Mouse (Mus musculus) layer of hippocampus, adult 11-12 months (tissue): Measurements from ENCODE around the gene Flrt1.
A peak's percentile ranks its signal among the peaks of the same experiment; 100 is the strongest.

ENCODE experiments used
- DNase-seq: peaks from one replicate; pipeline ENCODE4 v3.0.0; 2022; ENCODE audit warnings: low spot score

Flrt1 gene

DNA sequence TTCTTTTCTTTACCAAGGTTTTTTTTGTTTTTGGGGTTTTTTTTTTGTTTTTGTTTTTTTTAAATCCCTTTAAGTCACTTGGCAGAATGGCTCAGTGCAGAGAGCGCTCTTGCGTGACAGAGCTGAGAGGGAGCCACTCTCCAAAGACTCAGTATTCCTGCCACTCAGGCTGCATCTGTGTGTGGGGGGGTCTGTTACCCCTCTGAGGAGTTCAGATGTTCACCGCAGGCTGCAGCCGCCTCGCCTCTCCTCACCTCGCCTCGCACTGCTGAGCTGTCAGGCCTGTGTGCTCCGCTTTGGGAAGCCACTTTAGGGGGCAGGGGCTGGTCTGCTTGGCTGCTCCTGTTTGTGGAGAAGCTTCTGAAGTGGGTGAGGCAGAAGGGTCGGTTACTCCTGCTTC is at the start of gene Flrt1:
TSS of gene Flrt1 (minus strand) at position 186 of the 400 bp plus-strand sequence.
- DNase-seq = no peak

DNA sequence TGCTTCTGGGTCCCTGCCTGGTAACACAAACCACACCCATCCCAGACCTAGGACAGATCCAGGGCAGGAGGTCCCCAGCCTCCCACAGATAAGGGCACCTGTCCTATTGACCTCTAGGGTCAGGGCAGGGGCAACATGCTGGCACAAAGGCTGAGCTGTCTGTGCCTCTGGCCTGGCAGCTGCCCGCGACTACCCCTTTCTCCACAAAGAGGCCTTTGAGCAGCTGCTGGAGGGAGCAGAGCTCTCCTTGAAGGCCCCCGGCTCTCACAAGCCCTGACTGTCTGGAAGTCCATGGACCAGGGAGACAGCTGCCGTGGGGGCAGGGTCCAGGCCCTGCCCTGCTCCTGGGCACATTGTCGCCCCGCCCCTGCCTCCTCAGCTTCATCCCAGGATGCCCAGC is 49.7 kb upstream of the Flrt1 start:
- DNase-seq = peak; percentile 71

DNA sequence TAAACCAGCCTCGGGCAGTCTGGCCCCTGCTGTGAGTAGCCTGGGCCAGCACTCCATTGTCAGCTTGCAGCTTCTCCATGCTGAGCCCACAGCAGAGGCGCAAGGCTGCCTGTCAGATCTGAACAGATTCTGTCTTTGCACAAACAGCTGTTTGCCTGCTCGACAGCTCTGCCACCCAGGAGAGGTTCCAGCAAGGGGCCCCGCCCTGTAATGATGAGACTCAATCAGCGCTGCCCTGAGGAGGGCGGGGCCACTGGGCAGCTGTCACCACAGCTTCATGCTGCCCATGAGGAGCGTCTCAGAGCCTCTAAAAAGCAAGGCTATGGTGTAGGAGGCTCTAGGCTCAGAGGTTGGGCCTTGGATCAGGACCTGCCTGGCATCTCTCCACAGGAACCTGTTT is 47.7 kb upstream of the Flrt1 start:
- peak; percentile 66 for DNase-seq

DNA sequence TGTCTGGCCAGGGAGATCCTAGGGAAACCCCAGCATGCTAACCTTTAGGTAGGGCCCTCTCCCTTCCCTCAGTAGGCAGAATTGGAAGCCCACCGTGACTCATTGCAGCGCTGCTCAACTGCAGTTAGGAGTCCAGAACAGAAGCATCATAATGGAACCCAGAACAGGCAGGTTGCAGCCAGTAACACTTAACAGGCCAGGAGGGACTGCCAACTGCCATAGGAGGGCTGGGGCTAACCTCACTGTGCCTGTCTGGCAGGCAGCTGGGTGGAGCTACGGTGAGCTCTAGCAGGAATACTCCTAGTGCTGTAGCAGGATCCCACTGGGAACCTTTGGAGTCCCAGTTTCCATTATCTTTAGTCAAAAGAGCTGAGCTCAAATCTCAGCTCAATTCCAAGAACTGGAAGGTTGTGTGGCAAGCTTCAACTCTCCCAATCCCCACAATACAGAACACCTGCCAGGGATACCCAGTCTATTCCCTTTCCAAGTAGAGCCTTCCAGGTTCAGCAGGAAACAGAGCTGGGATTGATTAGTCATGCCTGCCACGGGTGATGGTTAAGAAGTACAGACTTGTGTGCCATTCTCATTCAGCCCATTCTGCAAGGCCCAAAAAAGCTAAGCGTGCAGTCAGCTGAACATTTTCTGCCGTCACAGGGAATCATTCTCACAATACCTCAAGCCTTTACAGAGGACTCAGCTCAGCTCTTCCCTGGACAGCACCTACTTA is 46.6 kb upstream of the Flrt1 start:
- no peak for DNase-seq

DNA sequence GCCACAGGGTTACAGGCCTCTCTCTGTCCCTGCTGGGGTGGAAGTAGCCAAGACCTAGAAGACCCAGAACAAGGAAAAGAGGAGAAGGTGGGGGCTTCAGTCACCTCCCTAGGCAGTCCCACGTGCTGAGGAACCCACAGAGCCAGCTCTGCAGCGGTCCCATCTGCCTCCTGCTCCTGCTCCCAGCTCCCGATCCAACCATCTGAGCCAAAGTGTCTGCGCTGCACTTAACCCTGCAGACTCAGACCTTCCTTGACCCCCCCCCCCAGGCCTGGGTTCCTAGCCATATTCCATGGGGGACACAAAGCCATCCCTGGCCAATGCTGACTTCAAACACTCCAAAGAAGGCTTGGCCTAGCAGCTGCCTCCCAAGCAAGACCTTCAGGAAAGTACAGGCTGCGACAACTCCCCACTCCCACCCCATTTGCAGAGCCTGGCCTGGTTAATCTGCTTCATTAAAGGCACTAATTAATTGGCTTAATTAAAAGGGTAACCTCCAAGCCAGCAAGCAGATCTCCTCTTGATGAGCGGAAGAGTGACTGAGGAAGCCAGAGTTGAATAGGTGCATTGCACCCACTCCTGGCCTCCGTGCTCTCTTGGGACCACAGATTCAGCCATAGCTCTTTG is 45.9 kb upstream of the Flrt1 start:
- no peak for DNase-seq

DNA sequence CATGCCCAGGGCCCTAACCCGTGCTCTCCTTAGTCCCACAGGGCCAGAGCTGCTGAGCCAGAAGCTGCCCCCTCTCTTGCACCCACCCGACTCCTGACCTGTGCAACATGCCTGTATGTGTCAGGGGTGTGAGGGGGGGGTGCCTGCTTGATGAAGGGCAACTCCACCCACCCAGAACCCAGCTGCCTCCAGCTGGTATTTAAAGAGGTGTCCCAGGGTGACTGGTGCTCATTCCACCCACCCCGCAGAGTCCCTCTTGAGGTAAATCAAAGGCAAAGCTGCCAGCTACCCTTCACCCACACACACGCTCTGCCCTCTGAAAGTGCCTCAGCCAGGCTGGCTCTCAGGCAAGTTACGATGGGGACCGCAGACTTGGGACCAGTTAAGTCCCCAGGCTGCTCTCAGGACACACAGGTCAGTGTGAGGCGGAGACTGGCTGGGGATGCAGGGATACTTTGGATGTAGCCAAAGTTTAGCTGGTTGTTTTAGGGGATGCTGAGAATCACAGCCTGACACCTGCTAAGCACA is 43.7 kb upstream of the Flrt1 start:
- DNase-seq = no peak

DNA sequence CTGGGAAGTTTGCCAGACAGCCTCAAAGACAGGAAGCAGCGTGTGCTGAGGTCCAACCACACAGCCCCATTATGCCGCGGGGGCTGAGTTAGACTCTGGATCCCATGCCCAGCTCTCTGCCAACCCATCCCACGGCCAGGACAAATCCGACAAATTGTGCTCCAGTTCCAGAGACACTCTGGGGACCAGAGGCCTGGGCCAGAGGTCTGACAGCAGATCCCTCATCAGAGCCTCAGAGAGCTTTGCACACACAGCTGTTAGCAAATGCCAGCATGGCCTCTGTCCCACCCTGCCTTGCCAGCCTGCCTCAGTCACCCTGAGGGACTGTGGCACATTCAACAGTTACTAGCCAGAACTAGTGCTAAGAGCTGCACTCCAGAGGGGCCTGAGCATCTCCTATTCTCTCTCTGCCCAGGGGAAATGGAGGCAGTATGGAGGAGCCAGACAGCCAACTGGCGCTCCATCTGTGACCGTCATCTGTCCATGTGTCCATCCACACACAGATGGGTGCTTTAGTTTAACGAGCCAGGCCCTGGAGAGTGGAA is 43.1 kb upstream of the Flrt1 start:
- DNase-seq = no peak

DNA sequence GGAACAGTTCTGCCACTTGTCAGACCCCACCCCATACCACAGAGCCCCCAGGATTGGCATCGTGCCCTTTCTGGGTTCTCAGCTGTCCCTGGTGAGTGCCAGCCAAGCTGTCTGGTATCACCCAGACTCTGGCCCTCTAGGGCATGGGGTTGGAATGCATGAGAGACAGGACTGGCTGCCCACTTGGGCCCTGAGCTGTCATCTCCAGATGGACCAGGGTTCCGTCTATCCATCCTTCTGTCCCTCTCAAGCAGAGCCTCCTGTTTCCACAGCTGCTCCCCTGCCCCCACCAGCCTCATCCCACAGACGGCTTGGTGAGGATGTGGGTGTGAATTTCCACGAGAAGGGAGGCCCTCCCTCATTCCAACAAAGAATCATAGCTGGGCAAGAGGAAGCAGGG is 42.6 kb upstream of the Flrt1 start:
- DNase-seq = peak; percentile 59

DNA sequence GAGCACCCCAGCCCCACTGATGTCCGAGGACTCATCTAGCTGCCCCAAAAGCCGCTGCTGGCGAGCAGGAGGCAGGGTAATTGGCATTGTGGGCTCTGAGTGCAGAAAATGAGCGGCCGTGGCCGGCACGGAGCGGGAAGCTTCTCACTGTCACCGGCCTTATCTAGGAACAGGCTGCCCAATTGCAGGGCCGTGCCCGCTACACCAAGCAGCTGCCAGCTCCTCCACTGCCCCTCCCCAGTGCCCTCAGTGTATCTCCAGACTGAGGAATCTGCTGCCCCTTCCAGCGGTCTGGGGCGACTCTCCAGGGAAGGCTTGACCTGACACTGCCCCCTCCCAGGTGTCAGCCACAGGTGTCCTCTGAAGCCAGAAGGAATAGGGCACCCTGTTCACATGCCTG is 40.8 kb upstream of the Flrt1 start:
- DNase-seq = no peak

DNA sequence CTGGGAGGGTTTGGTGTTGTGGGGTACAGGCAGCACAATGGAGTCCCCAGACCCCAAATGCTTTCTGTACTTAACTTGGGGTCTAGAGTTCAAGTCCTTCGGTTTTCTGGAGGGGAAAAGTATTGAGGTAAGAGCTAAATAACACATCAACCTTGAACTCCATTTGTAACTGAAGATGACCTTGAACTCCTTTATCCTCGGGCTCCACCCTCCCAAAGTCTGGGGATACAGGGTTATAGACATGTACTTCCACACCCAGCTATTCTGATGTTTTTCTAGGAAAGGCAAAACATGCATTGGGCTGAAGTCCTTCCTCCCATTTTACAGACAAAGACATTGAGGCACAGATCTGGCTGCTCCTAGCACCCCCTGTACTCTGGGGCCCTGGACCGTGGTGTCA is 38.9 kb upstream of the Flrt1 start:
- no peak for DNase-seq

DNA sequence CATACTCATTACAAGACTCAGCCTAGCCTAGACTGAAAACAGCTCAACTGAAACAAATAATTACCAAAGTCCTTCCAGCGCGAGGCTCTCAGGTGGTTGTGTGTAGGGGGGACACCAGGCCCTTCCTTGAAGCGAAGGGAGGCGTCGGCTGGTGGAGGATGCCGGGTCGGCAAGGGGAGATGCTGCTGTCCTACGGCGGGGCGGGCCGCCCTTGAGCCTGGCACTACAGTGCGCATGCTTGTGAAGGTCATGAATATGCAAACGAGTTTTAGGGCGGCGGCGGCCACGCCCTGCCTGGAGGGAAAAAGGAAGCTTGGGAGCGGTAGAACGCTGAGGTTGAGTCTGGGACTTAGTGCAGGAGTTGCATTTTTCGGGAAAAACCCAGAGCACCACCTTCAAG is 38.3 kb upstream of the Flrt1 start:
- DNase-seq = peak; percentile 61

DNA sequence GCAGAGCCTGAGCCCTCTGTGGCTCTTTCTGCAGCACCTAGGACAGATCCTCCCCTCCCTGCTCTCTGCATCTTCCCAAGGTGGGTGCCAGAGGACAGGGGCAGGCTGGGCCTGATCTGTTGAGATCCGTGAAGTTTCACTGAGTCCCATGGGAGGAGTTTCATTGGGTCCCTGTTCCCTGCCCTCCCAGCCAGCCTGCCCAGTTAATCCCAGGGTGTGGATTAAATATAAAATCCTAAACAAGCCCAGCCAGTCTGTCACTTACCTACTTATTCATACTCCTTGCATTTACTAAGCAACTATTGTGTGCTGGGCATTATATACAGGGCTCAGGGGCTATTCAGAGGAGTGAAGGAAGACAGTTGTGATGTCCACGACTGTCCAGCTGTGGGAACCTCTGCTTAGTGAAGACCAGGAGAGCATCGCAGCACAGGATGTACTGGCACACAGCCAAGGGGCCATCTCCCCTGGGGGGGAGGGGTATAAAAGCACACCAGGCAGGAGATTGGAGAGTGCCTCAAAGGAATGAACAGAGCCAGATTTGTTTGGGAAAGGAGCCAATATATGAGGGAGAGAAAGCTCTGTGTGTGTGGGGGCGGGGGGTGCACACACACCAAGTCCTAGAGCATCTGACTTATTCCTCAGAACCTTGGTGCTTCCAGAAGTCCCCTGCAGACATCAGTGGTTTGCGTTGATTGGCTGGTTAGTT is 36.8 kb upstream of the Flrt1 start:
- DNase-seq = no peak

DNA sequence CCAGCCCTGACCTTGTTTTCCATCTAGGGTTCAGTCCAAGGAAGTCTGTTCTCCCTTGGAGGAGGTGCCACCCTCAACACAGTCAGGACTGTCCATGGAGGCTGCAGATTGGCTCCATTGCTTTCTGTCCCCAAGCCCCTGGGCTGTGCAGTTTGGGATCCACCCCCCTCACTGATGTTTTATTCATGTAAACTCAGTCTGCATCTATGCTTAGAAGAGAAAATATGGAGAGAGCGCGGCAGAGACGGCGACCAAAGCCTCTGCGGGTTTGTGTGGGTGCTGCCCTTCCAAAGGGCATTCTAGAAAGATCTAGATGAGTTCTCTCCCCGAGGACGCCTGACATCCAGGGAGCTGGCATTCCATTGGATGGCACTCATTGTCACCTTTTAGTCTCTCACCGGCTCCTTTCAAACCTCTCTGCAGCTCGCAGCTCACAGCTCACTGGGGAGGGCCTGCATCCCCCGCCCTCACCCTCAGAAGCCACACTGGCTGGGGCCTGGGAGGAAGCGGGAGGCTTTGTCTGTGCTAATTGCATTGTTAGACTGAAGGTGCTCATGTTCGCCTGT is 35.4 kb upstream of the Flrt1 start:
- DNase-seq = no peak

DNA sequence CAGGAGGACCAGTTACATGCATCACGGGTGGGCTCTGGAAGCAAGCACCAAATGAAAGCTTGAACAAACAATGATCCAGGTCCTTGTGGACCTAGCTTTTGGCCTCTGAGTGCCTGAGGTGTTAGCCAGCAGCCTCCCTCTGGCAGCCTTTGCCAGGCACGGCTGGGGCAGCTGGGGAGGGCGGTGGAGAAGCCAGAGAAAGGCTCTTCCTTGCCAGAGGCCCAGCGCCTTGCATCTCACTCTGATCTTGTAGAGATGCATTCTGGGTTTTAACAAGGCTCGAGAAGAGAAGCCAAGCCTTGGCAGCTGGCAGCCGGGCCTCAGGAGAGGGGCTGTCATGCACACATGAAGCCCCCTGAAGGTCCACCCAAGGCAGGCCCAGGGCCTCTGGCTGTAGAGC is 34.8 kb upstream of the Flrt1 start:
- DNase-seq = no peak

DNA sequence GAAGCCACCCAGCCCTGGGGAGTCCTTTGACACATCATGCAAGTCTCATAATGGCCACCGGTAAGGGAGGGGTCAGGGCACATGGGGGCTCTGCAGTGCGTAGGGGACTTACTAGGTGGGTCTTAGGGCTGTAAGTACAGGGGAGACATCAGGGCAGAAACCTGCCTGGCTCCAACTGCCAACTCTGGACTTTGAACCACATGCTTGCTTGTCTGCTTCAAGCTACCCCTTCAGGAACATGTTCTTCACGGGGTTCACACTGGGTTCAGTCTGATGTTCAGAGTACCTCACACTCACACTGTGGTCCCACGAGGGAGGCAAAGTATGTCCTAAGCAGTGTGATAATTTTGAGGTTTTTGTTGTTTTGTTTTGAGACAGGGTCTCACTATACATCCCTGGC is 33.8 kb upstream of the Flrt1 start:
- DNase-seq = no peak

DNA sequence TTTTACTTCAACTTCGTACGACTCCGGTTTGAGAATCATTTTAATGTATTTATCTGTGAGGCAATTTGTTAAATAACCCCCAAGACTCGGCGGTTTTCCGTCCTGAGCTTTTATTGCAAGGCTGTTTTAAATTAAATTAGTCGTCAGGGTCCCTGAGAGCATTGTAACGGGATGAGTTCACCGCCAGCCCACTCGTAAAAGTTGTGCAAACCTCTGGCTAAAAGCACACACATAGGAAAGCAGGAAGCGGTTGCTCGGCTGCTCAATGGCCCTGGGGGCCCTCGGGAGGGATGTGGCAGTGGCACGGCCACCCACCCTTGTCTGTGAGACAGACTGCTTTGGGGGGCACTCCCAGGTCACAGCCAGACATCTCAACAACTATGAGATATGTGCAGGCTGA is 32.8 kb upstream of the Flrt1 start:
- DNase-seq = no peak

DNA sequence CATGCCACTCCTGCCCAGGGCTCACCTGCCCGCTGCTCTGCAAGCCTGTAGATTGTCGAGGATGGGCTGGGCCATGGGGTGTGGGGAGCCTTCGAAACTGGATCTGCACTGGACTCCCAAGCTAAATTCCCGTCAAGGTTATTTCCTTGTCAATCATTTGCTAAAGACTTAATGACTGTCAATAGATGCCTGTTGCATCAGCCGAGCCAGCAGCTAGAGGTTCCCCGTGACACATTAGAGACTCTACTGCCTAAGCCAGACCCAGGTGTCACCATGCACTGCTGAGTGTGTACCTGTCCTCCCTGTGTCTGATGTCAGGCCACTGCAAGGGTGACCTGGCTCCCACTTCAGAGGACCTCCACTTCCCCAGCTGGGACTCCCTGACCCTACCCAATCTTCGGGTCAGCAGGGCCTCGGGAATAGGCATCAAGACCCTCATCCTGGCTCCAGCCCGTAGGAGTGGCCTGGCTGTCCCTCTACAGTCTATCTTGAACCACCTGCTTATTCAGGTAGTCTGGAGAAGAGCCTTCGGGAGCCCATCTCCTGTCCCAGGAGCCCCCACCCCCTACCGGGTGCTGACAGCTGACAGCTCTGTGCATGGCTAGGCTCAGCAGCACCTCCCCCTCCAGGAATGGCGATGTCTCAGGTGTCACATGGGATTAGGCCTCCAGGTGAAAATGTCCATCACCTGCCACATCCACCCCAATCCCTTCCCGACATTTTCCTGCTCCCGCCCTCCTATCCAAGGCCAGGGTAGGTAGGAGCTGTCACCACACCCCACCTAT is 31.4 kb upstream of the Flrt1 start:
- no peak for DNase-seq

DNA sequence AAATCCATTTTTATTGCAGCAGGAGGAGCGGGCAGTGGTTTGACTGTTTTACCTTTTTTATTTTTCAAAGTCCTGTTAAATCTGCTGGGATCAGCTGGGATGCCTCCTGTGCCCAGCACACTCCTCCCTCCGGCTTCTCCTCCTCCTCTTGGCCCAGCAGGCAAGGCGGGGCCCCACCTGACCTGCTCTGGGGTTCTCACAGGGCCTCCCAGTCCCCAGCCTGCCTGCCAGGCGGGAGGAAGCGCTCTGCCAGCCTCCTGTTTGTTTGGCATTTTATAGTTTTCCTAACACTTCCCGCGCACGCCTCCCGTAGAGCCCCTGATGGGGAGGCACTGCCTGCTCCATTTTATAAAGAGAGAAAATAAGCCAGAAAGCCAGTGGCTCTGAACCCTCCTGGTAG is 30.5 kb upstream of the Flrt1 start:
- no peak for DNase-seq

DNA sequence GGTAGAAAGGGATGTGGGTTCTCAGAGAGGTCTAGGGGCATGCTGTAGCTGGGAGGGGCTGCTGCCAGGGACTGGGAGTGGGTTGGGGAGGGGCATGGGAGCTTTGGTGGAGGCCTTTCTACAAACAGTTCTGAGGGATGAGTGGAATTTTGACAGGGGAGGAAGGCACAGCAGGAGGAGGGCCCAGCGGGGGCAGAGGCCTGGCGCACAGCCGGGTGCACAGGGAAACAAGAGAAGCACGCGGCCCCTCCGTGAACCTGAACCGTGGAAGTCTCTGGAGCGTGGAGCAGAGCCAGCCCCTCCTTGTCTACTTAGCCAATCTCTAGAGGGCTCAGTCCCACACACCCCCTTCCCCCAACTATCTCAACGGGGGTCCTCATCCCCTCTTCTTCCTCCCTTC is 30.0 kb upstream of the Flrt1 start:
- no peak for DNase-seq

DNA sequence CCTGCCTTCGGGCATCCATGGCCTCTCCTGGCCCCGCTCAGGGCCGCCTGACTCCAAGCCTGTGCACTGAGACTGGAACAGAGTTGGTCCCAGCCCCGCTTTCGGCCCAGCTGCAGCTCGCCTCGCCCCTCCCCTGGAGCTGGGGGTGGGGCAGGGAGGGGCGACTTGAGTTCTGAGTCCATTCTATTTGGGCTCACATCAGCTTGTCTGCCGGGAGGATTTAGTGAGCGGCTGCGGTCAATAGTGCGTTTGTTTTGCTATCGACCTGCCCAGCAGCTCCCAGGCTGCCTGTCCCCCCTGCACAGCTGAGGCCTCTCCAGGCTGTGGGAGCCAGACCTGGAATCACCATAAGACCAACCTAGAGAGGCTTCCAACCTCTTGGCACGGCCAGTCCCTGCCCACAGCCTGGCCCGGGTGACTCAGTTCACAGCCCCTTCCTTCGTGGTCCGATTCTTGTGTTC is 29.1 kb upstream of the Flrt1 start:
- DNase-seq = no peak

DNA sequence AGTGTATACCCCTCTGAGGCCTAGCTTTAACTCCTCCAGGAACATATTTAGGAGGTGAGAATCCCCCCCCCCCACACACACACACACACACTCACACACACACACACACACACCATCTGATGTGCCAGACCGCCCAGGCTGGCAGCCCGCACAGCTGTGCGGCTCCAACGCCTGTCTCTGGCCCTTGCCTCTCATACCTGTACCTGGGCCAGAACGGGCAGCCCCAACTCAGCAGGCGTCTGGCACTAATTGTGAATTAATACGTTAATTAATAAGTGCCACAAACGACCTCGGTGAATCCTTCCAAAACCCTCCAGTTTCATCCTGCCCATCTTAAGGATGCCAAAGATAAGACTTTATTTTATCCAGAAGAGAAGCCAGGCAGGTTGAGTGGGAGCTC is 27.9 kb upstream of the Flrt1 start:
- no peak for DNase-seq

DNA sequence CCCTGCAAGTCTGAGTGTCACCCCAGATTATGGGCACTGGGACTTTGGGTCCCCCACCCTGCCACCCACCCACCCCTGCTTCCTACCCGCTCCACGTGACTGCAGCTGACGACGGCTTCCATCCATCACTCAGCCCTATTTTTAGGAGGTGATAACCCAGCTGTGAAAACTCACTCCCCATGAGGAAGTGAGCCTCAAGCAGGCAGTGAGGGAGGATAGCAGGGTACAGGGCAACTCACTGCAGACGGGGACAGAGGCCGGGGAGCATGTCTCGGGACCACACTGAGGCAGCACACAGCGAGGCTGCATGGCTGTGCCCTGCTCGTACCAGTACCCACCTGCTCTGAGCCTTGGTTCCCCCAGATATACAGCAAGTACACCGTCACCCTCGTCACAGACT is 24.8 kb upstream of the Flrt1 start:
- no peak for DNase-seq
